Mouse (Mus musculus) hindbrain, embryonic 14.5 days (tissue): ENCODE measurements around the gene Gm10490. TPM values are rescaled to one million over a fixed set of nuclear protein-coding genes. Genes with fewer than 3 reads are reported as not detected.

ENCODE experiments used
- ATAC-seq: fragments of 200-750 bp; cut with Nextera tagmentation; 2 replicates; pipeline ENCODE4 v1.8.0; 2017; ENCODE audit warnings: moderate number of reproducible peaks, mild to moderate bottlenecking, moderate TSS enrichment, moderate library complexity; ENCODE audit not compliant: low FRiP score
- DNase-seq: peaks from one replicate; pipeline ENCODE4 v3.0.0-alpha.2; 2015; ENCODE audit warnings: low spot score
- H3K27ac ChIP-seq: fragments of 300-500 bp; sonication (generic); 2 replicates; pipeline ENCODE4 v1.5.1; 2014; ENCODE audit warnings: mild to moderate bottlenecking, moderate library complexity
- H3K27me3 ChIP-seq: fragments of 300-500 bp; sonication (generic); 2 replicates; pipeline ENCODE4 v1.6.1; 2014; ENCODE audit warnings: mild to moderate bottlenecking, low read length, mixed read lengths; ENCODE audit not compliant: control insufficient read depth, insufficient read depth
- H3K36me3 ChIP-seq: fragments of 300-500 bp; sonication (generic); replicated peaks from 2 replicates; pipeline ENCODE4 v1.6.1; 2014; ENCODE audit not compliant: control insufficient read depth, insufficient read depth
- H3K4me1 ChIP-seq: fragments of 300-500 bp; sonication (generic); replicated peaks from 2 replicates; pipeline ENCODE4 v1.6.1; 2014; ENCODE audit warnings: antibody characterized with exemption, low read length, mixed read lengths; ENCODE audit not compliant: control insufficient read depth, insufficient read depth
- H3K4me2 ChIP-seq: fragments of 300-500 bp; sonication (generic); replicated peaks from 2 replicates; pipeline ENCODE4 v1.6.1; 2014; ENCODE audit warnings: mild to moderate bottlenecking, moderate library complexity
- H3K4me3 ChIP-seq: fragments of 300-500 bp; sonication (generic); replicated peaks from 2 replicates; pipeline ENCODE4 v1.5.1; 2014; ENCODE audit warnings: mild to moderate bottlenecking, low read length
- H3K9ac ChIP-seq: fragments of 300-500 bp; sonication (generic); 2 replicates; pipeline ENCODE4 v1.6.1; 2014
- H3K9me3 ChIP-seq: fragments of 300-500 bp; sonication (generic); 2 replicates; pipeline ENCODE4 v1.6.1; 2016; ENCODE audit warnings: low read length; ENCODE audit not compliant: control insufficient read depth
- WGBS: fragments of 180-500 bp; shearing (Covaris S2); extraction: QIAGEN DNeasy Blood & Tissue Kit; methylation state at CpG from one replicate; pipeline ENCODE4 v1.1.7; 2014; 5-methylcytosine and 5-hydroxymethylcytosine counted together
- polyA plus RNA-seq: library from polyadenylated mRNA; unstranded; fragments of >200 nt; fragmentation: Nextera tagmentation; extraction: Ambion mirVana; gene quantifications from 2 replicates; pipeline ENCODE4 v1.2.1, GENCODE M21; 2014

The Gm10490 gene
- polyA plus RNA-seq, 1 experiment from 2014 or later = not detected

GRCm38 (mm10) chrX:7947108-7947899, 38.0 kb downstream of the Gm10490 start, which contains the start of gene Hdac6:
Gene Hdac6 (minus strand): TSS chrX:7947889.
- peak; percentile 54 for ATAC-seq

GRCm38 (mm10) chrX:7947900-7948492, 38.7 kb downstream of the Gm10490 start:
- Histone ChIP-seq H3K4me1 (no peaks in the 10 kb centered on the region; the same call in 1 of the 2 replicates), H3K27me3 (no peaks in the 10 kb centered on the region), H3K27ac (peak overlapping the region; percentile 79), H3K9ac (peak overlapping the region; percentile 52), H3K36me3 (peaks cover 6% of the 10 kb centered on the region), H3K4me3 (peak overlapping the region; percentile 45), H3K4me2 (peak overlapping the region; percentile 53), H3K9me3 (no peaks in the 10 kb centered on the region)
- 18% methylated on average over 38 of the region's 38 CpGs for WGBS
- DNase-seq (peak; percentile 90), ATAC-seq (peak; percentile 99; the same call in 1 of the 2 replicates)

More at GRCm38 (mm10) chrX:7947108-7947899, 38.0 kb downstream of the Gm10490 start, which contains the start of gene Hdac6:
- WGBS = 21% methylated on average over 37 of the region's 37 CpGs
- Histone ChIP-seq H3K4me1 (no peaks in the 10 kb centered on the region; the same call in 1 of the 2 replicates), H3K9ac (peak within 1 kb of the TSS; percentile 55), H3K27me3 (no peaks in the 10 kb centered on the region), H3K36me3 (peaks cover 6% of the 10 kb centered on the region), H3K9me3 (no peaks in the 10 kb centered on the region), H3K27ac (peak within 1 kb of the TSS; percentile 79), H3K4me3 (peak within 1 kb of the TSS; percentile 45), H3K4me2 (peak within 1 kb of the TSS; percentile 62)
- no peak for DNase-seq

- no peaks in the 10 kb centered on the region for H3K27me3 ChIP-seq
- ATAC-seq = no peak
- WGBS = 83% methylated on average over 7 of the region's 7 CpGs
- H3K9ac ChIP-seq = no peak overlapping the region
- H3K4me3 ChIP-seq = no peak overlapping the region
- DNase-seq = no peak
- H3K27ac ChIP-seq = no peak overlapping the region
- H3K9me3 ChIP-seq = no peaks in the 10 kb centered on the region
- H3K4me2 ChIP-seq = no peak overlapping the region
- no peaks in the 10 kb centered on the region; the same call in 1 of the 2 replicates for H3K4me1 ChIP-seq
- no peaks in the 10 kb centered on the region for H3K36me3 ChIP-seq
These were observed 40.7 kb downstream of the Gm10490 start for GRCm38 (mm10) chrX:7950091-7950490.

GRCm38 (mm10) chrX:7958868-7959267, 49.5 kb downstream of the Gm10490 start:
- WGBS = 91% methylated on average over 9 of the region's 9 CpGs
- H3K36me3 ChIP-seq = no peaks in the 10 kb centered on the region
- ATAC-seq (no peak), DNase-seq (no peak)
- no peaks in the 10 kb centered on the region for H3K4me1 ChIP-seq
- no peak overlapping the region for H3K4me3 ChIP-seq
- no peak overlapping the region for H3K4me2 ChIP-seq
- H3K27ac ChIP-seq = no peak overlapping the region
- H3K9ac ChIP-seq = no peak overlapping the region
- H3K9me3 ChIP-seq = no peaks in the 10 kb centered on the region
- H3K27me3 ChIP-seq = no peaks in the 10 kb centered on the region

Other genes with a start within 250 kb of the Gm10490 start
- 21.2 and 23.5 TPM in 2 replicates for gene Plp2, start 238.2 kb upstream of the Gm10490 start, polyA plus RNA-seq
- gene Magix, start 228.3 kb upstream of the Gm10490 start, polyA plus RNA-seq = not detected in 2 replicates
- gene Gpkow, start 212.4 kb upstream of the Gm10490 start, polyA plus RNA-seq = 46.1 and 52.1 TPM in 2 replicates
- gene Wdr45, start 195.2 kb upstream of the Gm10490 start, polyA plus RNA-seq = 20.6 and 21.9 TPM in 2 replicates
- 0.53 TPM in 1 of 2 replicates, not detected in the other for gene Gm45208, start 187.3 kb upstream of the Gm10490 start, polyA plus RNA-seq
- 129 and 139 TPM in 2 replicates for gene Praf2, start 181.1 kb upstream of the Gm10490 start, polyA plus RNA-seq
- 61.4 and 65.0 TPM in 2 replicates for gene Ccdc120, start 158.6 kb upstream of the Gm10490 start, polyA plus RNA-seq
- 18.6 and 20.9 TPM in 2 replicates for gene Tfe3, start 147.0 kb upstream of the Gm10490 start, polyA plus RNA-seq
- 50.5 and 56.8 TPM in 2 replicates for gene Gripap1, start 119.8 kb upstream of the Gm10490 start, polyA plus RNA-seq
- gene Kcnd1, start 87.3 kb upstream of the Gm10490 start, polyA plus RNA-seq = 4.1 and 5.0 TPM in 2 replicates
- gene Otud5, start 68.2 kb upstream of the Gm10490 start, polyA plus RNA-seq = 29.3 and 30.8 TPM in 2 replicates
- gene Pim2, start 31.3 kb upstream of the Gm10490 start, polyA plus RNA-seq = 21.3 and 22.6 TPM in 2 replicates
- gene Slc35a2, start 25.5 kb upstream of the Gm10490 start, polyA plus RNA-seq = 23.9 and 28.1 TPM in 2 replicates
- gene Pqbp1, start 10.3 kb upstream of the Gm10490 start, polyA plus RNA-seq = 178 and 180 TPM in 2 replicates
- gene Timm17b, start 10.2 kb upstream of the Gm10490 start, polyA plus RNA-seq = 158 and 166 TPM in 2 replicates
- gene Gm10491, start 1.7 kb upstream of the Gm10490 start, polyA plus RNA-seq = not detected in 2 replicates
- 271 and 284 TPM in 2 replicates for gene Pcsk1n, start 10.3 kb downstream of the Gm10490 start, polyA plus RNA-seq
- not detected in 2 replicates for gene Eras, start 19.1 kb downstream of the Gm10490 start, polyA plus RNA-seq
- gene Hdac6, start 38.3 kb downstream of the Gm10490 start, polyA plus RNA-seq = 59.7 and 64.4 TPM in 2 replicates
- gene Gata1, start 68.5 kb downstream of the Gm10490 start, polyA plus RNA-seq = not detected in 2 replicates
- 0.33 and 0.92 TPM in 2 replicates for gene Glod5, start 109.0 kb downstream of the Gm10490 start, polyA plus RNA-seq
- gene Suv39h1, start 165.2 kb downstream of the Gm10490 start, polyA plus RNA-seq = 36.4 and 37.9 TPM in 2 replicates
- gene Was, start 181.0 kb downstream of the Gm10490 start, polyA plus RNA-seq = 0.13 and 0.32 TPM in 2 replicates
- gene Wdr13, start 223.3 kb downstream of the Gm10490 start, polyA plus RNA-seq = 56.6 and 60.9 TPM in 2 replicates
- gene Rbm3, start 236.3 kb downstream of the Gm10490 start, polyA plus RNA-seq = 304 and 340 TPM in 2 replicates